Mouse (Mus musculus): ENCODE measurements around the gene Mrln. TPM values are rescaled to one million over a fixed set of nuclear protein-coding genes. Genes with fewer than 3 reads are reported as not detected.

Mrln gene
- polyA plus RNA-seq, 1 experiment from 2014 or later = 1.9 TPM

DNA sequence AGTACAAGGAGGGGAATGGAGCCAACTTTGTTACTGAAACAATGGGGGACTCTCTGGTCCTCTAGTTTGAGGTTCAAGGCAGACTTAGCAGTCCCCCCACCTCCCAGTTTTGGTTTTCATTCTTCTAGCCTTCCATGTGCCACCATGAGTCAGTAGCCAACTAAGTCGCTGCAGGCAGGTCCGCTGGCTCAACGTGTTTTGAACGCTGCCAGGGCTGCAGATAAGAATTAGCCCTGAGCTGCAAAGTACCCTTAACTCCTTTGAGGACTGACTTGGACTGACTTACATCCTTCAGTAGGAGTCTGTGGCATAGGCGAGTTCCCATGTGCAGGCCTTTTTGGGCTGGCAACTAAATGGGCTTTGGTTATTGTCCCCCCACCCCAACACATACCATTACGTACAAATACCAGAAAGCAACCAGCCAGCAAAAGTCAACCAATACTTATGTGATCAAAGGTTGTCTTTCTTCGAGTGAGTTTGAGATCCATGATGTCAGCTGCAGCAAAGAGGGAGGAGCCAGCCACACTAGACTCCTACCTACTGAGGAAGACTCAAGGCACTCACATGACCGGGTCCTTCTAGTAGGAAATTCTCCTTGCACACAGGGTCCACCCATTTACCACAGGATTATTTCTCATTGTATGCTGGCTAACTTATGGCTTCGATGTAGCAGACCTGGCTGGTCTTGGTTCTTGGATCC, 60.0 kb downstream of the Mrln start:
- ATAC-seq (replicated peaks) = no peak
- Histone ChIP-seq H3K36me3 (replicated peaks) (no peaks in the 10 kb centered on the region), H3K4me2 (no peak overlapping the region), H3K27me3 (replicated peaks) (no peaks in the 10 kb centered on the region), H3K4me1 (no peaks in the 10 kb centered on the region), H3K27ac (no peak overlapping the region), H3K4me3 (no peak overlapping the region), H3K9me3 (no peaks in the 10 kb centered on the region), H3K9ac (no peak overlapping the region)
- 85% methylated on average over 9 of the region's 9 CpGs for WGBS

DNA sequence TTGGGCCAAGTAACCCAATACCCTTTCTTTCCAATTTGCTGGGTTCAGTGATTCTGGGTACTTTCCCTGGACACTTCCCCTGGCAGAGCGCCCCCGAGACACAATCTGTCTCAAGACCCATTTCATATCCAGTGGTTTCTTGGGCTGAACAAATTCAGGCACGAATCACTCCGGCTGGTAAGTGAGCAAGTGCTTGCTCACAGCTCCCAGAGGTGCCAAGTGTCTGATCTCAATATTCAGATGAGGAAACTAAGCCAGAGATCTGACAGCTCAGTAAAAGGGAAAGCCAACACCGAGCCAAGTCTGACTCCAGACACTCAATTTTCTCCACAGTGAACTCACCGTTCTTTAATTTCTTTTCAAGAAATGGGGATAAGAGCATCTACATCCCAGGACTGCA, 62.0 kb downstream of the Mrln start:
- ATAC-seq (replicated peaks) = no peak
- Histone ChIP-seq H3K9ac (no peak overlapping the region), H3K4me3 (no peak overlapping the region), H3K4me2 (no peak overlapping the region), H3K36me3 (replicated peaks) (no peaks in the 10 kb centered on the region), H3K27me3 (replicated peaks) (no peaks in the 10 kb centered on the region), H3K4me1 (no peaks in the 10 kb centered on the region), H3K9me3 (no peaks in the 10 kb centered on the region), H3K27ac (no peak overlapping the region)
- 90% methylated on average over 6 of the region's 6 CpGs for WGBS

DNA sequence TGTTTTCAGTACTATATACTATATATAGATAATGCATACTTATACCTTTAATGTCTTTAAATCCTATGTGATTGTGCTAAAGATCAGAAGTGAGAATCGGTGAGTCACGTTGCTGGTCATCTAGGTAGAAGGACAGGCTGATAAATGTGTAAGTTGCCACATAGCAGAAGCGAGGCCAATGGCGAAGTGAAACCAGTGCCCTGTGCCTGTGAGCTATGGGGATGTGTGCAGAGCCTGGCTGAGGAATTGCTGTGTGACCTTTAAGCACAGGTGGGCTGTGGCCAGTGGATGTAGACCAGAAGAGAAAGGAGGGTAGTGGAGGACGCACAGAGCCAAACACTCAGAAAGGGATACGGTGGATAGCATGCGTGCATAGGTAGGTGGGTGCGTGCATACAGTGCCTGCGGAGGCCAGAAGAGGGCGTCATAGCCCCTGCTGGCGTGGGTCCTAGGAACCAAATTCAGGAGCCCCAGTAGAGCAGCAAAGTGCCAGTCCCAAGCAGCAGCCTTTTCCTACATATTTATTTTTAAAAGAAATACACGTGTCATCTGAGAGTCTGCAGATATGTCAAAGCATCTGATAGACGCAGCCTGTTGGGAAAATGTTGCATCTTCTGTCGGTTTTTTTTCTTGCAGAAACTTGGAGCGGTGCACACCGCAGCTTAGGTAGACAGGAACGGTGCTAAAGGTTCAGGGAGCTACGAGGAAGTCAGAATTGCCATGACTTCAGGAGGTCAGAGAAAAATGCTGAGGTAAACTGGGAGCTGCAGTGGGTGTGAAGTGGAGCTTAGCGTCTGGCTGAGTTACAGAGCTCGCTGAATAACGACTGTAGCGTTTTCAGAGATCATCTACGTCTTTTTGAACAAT, 64.3 kb downstream of the Mrln start:
- no peaks in the 10 kb centered on the region for H3K9me3 ChIP-seq
- H3K27ac ChIP-seq = no peak overlapping the region
- H3K4me1 ChIP-seq = no peaks in the 10 kb centered on the region
- no peak overlapping the region for H3K4me2 ChIP-seq
- H3K9ac ChIP-seq = no peak overlapping the region
- H3K36me3 ChIP-seq (replicated peaks) = no peaks in the 10 kb centered on the region
- 78% methylated on average over 23 of the region's 23 CpGs for WGBS
- no peak for ATAC-seq (replicated peaks)
- H3K4me3 ChIP-seq = no peak overlapping the region
- H3K27me3 ChIP-seq (replicated peaks) = no peaks in the 10 kb centered on the region

Other genes with a start within 250 kb of the Mrln start
- 23.3 and 25.3 TPM in 2 replicates for gene Ccdc6, start 107.5 kb upstream of the Mrln start, polyA plus RNA-seq (2015; fragmentation: Nextera tagmentation; extraction: Ambion mirVana)
- 2.7 and 2.9 TPM in 2 replicates for gene Slc16a9, start 40.4 kb downstream of the Mrln start, polyA plus RNA-seq (2015; fragmentation: Nextera tagmentation; extraction: Ambion mirVana)
- 31.1 and 36.0 TPM in 2 replicates for gene Fam13c, start 235.8 kb downstream of the Mrln start, polyA plus RNA-seq (2015; fragmentation: Nextera tagmentation; extraction: Ambion mirVana)

Measured in midbrain, embryonic 15.5 days (tissue).